Mouse (Mus musculus) embryonic facial prominence, embryonic 12.5 days (tissue): ENCODE measurements around the gene Pax7. TPM values are rescaled to one million over a fixed set of nuclear protein-coding genes. Genes with fewer than 3 reads are reported as not detected.

ENCODE experiments used
- ATAC-seq: fragments of 200-750 bp; cut with Nextera tagmentation; 2 replicates; pipeline ENCODE4 v1.8.0; 2017; ENCODE audit not compliant: insufficient number of reproducible peaks, insufficient read depth, low FRiP score, low TSS enrichment
- H3K27ac ChIP-seq: fragments of 300-500 bp; sonication (generic); 2 replicates; pipeline ENCODE4 v1.5.1; 2016; ENCODE audit warnings: mild to moderate bottlenecking
- H3K27me3 ChIP-seq: fragments of 300-500 bp; sonication (generic); 2 replicates; pipeline ENCODE4 v1.6.1; 2016; ENCODE audit warnings: mild to moderate bottlenecking, moderate library complexity
- H3K36me3 ChIP-seq: fragments of 300-500 bp; sonication (generic); 2 replicates; pipeline ENCODE4 v1.6.1; 2016; ENCODE audit warnings: mild to moderate bottlenecking
- H3K4me1 ChIP-seq: fragments of 300-500 bp; sonication (generic); 2 replicates; pipeline ENCODE4 v1.6.1; 2016
- H3K4me2 ChIP-seq: fragments of 300-500 bp; sonication (generic); replicated peaks from 2 replicates; pipeline ENCODE4 v1.6.1; 2016; ENCODE audit warnings: mild to moderate bottlenecking, moderate library complexity
- H3K4me3 ChIP-seq: fragments of 300-500 bp; sonication (generic); 2 replicates; pipeline ENCODE4 v1.5.1; 2016; ENCODE audit warnings: mild to moderate bottlenecking
- H3K9ac ChIP-seq: fragments of 300-500 bp; sonication (generic); 2 replicates; pipeline ENCODE4 v1.6.1; 2016; ENCODE audit warnings: mild to moderate bottlenecking, moderate library complexity
- H3K9me3 ChIP-seq: fragments of 300-500 bp; sonication (generic); 2 replicates; pipeline ENCODE4 v1.6.1; 2016; ENCODE audit warnings: mild to moderate bottlenecking, moderate library complexity
- WGBS: fragments of 180-500 bp; shearing (Covaris S2); methylation state at CpG from one replicate; pipeline ENCODE4 v1.1.7; 2016; 5-methylcytosine and 5-hydroxymethylcytosine counted together
- polyA plus RNA-seq: library from polyadenylated mRNA; unstranded; fragments of >200 nt; fragmentation: Nextera tagmentation; extraction: Ambion mirVana; gene quantifications from 2 replicates; pipeline ENCODE4 v1.2.1, GENCODE M21; 2016

Pax7 gene
- polyA plus RNA-seq, 1 experiment from 2014 or later = 1.3 TPM

DNA sequence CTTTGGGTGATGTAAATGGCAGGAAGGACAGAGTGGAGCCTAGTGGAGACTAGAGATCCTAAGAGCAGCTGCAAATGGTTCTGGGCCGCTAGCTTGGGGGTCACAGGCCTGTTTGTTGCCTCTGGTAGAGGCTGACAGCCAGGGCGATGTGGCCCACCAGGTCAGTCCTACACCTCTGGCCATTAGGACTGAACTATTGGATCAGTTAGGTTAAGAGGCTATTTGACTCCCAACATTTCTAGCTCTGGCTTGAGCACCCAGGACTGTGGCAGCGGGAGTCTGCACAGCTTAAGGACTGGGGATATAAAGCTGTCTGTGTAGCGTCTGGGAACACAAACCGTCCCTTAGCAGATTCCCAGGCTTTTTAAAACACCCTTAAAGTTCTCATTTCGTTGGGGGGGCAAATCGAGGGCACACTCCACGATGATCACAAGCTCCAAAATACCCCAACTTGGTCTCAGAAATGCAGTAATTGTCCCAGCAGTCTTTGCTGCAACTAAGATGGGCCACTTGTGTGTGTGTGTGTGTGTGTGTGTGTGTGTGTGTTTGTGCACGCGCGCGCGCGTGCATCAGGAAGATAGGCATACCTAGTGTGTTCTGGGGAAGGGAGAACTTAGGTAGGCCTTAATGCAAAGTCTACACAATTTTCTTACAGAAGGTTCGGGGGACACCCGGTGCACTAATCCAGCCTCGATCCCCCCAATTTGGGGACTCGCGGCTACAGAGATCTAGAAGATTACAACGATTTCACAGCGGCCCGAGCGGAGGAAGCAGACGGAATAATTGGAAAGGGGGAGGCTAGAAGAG, 2.5 kb downstream of the Pax7 start:
- H3K9me3 ChIP-seq = no peaks in the 10 kb centered on the region
- ATAC-seq = no peak
- peak overlapping the region; percentile 37 for H3K4me3 ChIP-seq
- H3K27ac ChIP-seq = no peak overlapping the region
- H3K9ac ChIP-seq = peak overlapping the region; percentile 56; the same call in 1 of the 2 replicates
- H3K36me3 ChIP-seq = no peaks in the 10 kb centered on the region
- peak overlapping the region; percentile 11 for H3K4me2 ChIP-seq
- H3K4me1 ChIP-seq = peaks cover 3% of the 10 kb centered on the region; the same call in 1 of the 2 replicates
- H3K27me3 ChIP-seq = peaks cover 95% of the 10 kb centered on the region
- WGBS = 2% methylated on average over 24 of the region's 24 CpGs

DNA sequence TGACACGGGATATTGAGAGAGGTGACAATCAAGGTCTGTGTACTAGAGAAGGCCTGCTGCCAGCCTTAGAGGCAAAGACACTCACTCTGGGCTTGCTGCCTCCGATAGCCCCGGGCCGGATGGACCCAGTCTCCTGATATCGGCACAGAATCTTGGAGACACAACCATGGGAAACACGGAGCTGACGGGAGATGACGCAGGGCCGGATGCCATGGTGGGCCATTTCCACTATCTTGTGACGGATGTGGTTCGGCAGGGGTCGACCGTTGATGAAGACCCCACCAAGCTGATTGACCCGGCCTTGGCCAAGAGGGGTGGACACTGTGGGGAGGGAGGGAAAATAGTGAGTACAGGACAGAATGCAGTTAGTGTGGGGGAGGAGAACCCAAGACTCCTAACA, 3.3 kb downstream of the Pax7 start:
- Histone ChIP-seq H3K36me3 (no peaks in the 10 kb centered on the region), H3K4me1 (peaks cover 3% of the 10 kb centered on the region; the same call in 1 of the 2 replicates), H3K9ac (no peak overlapping the region), H3K27me3 (peaks cover 95% of the 10 kb centered on the region), H3K27ac (no peak overlapping the region), H3K4me3 (peak overlapping the region; percentile 37), H3K4me2 (peak overlapping the region; percentile 11), H3K9me3 (no peaks in the 10 kb centered on the region)
- 7% methylated on average over 14 of the region's 14 CpGs for WGBS
- ATAC-seq = no peak

DNA sequence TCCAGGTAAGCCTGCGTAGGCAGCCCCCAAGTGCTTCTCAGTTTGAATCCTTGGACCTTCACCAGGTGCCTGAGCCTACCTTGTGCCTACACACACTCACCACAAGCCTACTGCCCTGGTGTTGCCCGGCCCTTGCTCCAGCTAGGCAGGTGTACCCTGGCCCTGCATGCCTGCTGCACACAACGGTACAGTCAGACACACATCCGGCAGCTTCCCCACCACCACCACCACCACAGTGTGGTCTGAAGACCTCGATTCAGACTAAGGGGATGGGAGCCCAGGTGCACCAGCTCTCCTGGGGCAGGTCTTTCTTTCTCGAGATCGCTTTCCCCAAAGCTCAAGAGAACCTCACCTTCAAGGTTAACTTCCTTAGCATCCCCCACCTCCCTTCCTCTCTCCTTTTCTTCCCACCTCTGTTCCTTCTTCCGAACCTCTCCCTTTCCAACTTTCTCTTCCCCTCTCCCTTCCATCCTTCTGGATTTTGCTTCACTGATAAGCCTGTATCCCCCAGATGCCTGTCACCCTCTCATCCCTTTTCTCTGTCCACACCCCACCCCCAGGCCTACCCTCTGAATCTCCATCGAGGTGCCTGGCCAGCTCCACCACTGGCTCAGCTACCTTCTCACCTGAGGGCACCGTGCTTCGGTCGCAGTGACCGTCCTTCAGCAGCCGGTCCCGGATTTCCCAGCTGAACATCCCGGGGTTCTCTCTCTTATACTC, 4.3 kb downstream of the Pax7 start:
- no peak for ATAC-seq
- Histone ChIP-seq H3K4me3 (no peak overlapping the region), H3K4me2 (peak overlapping the region; percentile 11), H3K27ac (no peak overlapping the region), H3K9me3 (no peaks in the 10 kb centered on the region), H3K36me3 (no peaks in the 10 kb centered on the region), H3K9ac (no peak overlapping the region), H3K27me3 (peaks cover 95% of the 10 kb centered on the region), H3K4me1 (peaks cover 10% of the 10 kb centered on the region)
- 14% methylated on average over 16 of the region's 16 CpGs for WGBS

DNA sequence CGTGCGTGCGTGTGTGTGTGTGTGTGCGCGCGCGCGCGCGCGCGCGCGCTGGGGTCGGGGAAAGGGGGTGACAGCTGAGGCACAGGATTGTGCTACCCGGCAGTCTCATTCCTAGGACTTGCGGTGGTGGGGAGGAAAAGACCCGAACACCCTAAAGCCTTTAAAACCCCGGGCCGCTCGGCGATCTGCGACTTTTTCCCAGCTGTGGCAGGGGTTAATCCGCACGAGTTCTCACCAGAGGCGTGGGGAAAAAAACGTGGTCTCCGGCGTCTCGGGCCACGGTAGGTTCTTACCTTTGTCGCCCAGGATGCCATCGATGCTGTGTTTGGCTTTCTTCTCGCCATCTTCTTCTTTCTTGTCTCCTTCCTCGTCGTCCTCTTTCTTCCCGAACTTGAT, 5.0 kb downstream of the Pax7 start:
- H3K4me3 ChIP-seq = peak overlapping the region; percentile 9; the same call in 1 of the 2 replicates
- H3K9me3 ChIP-seq = no peaks in the 10 kb centered on the region
- H3K4me2 ChIP-seq = peak overlapping the region; percentile 11
- no peaks in the 10 kb centered on the region for H3K36me3 ChIP-seq
- no peak for ATAC-seq
- H3K27ac ChIP-seq = no peak overlapping the region
- peaks cover 15% of the 10 kb centered on the region for H3K4me1 ChIP-seq
- H3K9ac ChIP-seq = 0 out of 2 replicates have a peak overlapping the region, but pooled peaks have one; percentile 19
- H3K27me3 ChIP-seq = peaks cover 95% of the 10 kb centered on the region
- 9% methylated on average over 37 of the region's 37 CpGs for whole genome bisulfite sequencing

DNA sequence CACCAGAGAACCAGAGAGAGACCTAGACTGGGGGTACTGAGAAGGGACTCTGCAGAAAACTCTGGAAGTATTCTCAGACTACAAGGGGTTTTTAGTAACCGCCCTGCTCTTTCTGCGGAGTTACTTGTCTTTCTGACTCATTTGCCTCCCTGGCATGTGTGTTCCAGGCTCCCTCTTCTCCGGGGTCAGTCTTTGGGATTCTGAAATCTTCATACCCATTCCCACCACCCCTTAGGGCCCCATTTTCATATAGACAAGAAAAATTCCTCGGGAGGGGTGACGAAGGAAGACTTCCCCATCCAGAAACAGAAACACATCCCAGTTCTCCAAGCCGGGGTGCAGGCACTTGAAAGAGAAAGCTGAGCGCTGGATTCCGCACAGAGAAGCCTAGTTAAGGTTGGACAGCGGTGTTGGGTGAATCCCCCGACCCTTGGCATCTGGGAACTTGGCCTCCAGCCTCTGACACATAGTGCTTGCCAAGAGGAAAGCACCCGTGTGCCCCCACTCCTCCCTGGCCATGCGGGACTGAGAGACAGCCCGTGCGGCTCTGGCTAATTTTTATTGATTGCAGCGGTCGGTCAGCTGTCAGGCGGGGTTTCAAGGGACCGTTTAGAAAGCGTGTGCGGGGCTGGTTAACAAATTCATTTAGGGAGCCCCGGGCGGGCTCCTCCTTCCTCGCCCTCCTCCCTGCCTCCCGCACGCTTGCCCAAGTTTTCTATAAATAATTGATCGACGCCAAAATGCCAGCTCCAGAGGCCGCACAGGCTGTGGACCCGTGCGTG, 5.6 kb downstream of the Pax7 start:
- WGBS = 10% methylated on average over 30 of the region's 30 CpGs
- Histone ChIP-seq H3K27ac (no peak overlapping the region), H3K4me3 (peak overlapping the region; percentile 9; the same call in 1 of the 2 replicates), H3K4me2 (peak overlapping the region; percentile 11), H3K9me3 (no peaks in the 10 kb centered on the region), H3K9ac (0 out of 2 replicates have a peak overlapping the region, but pooled peaks have one; percentile 19), H3K27me3 (peaks cover 95% of the 10 kb centered on the region), H3K36me3 (no peaks in the 10 kb centered on the region), H3K4me1 (peaks cover 12% of the 10 kb centered on the region; the same call in 1 of the 2 replicates)
- ATAC-seq = no peak

DNA sequence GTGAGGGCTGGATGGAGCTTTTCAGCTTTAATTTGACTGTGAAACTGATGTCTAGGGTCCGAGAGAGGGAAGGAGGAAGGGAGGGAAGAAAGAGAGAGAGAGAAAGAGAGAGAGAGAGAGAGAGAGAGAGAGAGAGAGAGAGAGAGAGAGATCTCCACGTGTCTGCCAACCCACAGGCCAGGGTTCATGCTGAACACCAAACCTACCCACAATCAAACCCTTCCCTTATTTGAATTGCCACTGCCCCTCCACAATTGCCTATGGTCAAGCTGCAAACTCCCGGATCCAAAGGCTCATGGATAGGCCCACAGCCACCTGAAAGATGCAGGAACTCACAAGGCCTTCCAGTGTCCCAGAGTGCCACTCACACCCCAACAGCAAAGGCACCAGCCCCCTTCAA, 7.1 kb downstream of the Pax7 start:
- WGBS = 3% methylated on average over 3 of the region's 3 CpGs
- H3K36me3 ChIP-seq = no peaks in the 10 kb centered on the region
- H3K9ac ChIP-seq = no peak overlapping the region
- H3K9me3 ChIP-seq = no peaks in the 10 kb centered on the region
- H3K4me3 ChIP-seq = no peak overlapping the region
- no peak overlapping the region for H3K27ac ChIP-seq
- no peak overlapping the region; the same call in 1 of the 2 replicates for H3K4me2 ChIP-seq
- peaks cover 97% of the 10 kb centered on the region for H3K27me3 ChIP-seq
- ATAC-seq = no peak
- H3K4me1 ChIP-seq = peaks cover 19% of the 10 kb centered on the region

DNA sequence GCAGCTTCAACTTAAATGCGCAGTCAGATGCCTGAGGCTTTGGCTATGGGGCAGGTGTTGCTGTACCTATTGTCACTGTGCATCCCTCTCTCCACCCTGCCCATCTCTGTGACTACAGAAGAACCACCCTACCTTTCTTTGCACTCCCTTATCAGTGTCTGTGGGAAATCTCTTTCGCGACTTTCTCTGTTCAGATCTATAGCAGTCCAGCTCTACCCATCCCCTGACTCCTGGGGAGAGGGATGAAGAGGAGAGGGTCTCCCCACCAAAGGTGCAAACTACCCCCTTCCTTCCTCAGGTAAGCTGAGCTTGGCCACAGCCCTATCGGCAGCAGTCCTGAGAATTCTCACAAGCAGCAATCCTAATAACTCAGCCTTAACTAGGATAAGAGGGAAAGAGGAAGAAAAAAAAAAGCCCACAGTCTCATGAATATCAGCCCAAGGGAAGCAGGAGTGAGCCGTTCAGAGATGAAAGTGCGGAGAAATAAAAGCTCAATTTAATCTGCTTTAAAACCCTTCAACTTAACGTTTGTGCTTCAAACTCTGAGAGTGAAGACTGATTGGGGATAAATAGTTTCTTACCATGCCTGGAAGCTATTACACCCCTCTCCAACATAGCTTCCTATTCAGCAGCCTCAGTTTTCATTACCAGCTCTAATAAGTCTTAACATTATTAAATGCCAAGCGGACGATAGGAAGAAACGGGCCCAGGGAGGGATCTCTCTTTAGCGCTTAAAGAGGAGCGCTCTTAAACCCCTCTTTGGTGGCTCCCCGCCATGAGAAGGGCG, 7.8 kb downstream of the Pax7 start:
- Histone ChIP-seq H3K9me3 (no peaks in the 10 kb centered on the region), H3K27me3 (peaks cover 98% of the 10 kb centered on the region), H3K9ac (no peak overlapping the region), H3K4me1 (peaks cover 24% of the 10 kb centered on the region), H3K4me3 (no peak overlapping the region), H3K36me3 (no peaks in the 10 kb centered on the region), H3K4me2 (peak overlapping the region; percentile 4; the same call in 1 of the 2 replicates), H3K27ac (no peak overlapping the region)
- no peak for ATAC-seq
- 3% methylated on average over 14 of the region's 14 CpGs for WGBS

DNA sequence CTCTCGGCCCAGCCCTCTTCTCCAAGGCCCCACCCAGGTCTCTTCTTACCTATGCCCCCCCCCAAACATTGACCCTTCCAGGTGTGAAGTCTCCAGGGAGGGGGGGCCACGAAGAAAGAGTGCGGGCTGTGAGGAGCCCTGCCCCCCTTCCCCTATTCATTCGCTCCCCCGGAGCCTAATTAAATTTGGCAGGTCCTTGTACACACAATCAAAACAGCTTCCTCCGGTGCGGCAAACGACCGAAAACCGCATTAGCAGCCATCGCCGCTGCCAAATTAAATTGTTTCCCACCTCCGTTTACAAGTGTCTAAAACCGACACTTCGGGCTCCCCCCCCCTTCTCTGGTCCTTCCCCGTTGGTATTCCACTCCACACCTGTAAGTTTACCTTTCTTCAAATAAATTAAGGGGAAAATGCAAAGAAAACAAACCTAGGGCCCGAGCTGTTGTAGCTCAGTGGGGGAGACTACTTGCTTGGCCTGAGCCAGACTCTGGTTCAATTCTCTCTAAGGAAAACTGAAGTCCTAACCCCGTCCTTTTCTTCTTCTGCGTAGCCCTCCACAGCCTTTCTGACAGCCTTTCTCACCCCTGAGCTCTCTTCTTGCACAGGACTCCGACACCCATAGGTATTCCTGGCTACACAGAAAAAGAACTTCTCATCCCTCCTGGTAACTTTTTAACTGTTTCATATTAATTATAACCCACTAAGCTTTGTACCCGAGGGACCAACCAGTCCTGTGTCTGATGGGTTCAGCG, 8.6 kb downstream of the Pax7 start:
- 2% methylated on average over 22 of the region's 22 CpGs for WGBS
- peaks cover 24% of the 10 kb centered on the region for H3K4me1 ChIP-seq
- H3K4me3 ChIP-seq = peak overlapping the region; percentile 16; the same call in 1 of the 2 replicates
- peak overlapping the region; percentile 34 for H3K4me2 ChIP-seq
- H3K9me3 ChIP-seq = no peaks in the 10 kb centered on the region
- ATAC-seq = no peak
- H3K27ac ChIP-seq = no peak overlapping the region
- no peak overlapping the region for H3K9ac ChIP-seq
- H3K36me3 ChIP-seq = no peaks in the 10 kb centered on the region
- peaks cover 98% of the 10 kb centered on the region for H3K27me3 ChIP-seq

DNA sequence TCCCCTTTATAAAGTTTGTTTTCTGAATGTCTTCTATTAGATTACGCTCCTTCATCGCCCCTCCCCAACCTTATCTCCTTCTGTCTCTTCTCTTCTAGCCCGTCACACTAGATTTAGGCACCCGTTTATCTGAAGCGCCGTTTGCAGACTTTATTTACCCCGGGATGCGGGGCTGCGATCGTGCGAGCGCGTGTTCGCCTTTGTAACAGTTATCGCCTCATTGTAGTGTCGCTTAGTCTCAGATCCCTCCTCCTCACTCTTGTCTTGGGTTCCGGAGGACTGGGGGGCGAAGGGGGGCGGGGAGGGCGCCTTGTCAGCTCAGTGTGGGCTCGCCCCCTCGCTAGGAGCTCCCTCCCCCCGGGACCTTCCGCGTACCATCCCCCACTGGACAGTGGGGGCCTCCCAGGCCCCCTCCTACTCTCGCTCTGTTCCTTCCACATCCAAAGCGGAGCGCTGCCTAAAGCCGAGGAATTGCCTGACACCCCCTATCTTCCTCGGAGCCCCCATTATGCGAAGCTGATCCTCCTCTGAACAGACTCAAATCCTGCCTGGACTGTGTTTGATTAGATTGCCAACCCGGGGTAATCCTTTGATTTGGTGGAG, 9.4 kb downstream of the Pax7 start:
- Histone ChIP-seq H3K4me1 (peaks cover 24% of the 10 kb centered on the region), H3K9ac (peak overlapping the region; percentile 25; the same call in 1 of the 2 replicates), H3K27ac (peak overlapping the region; percentile 32), H3K27me3 (peaks cover 98% of the 10 kb centered on the region), H3K9me3 (no peaks in the 10 kb centered on the region), H3K36me3 (no peaks in the 10 kb centered on the region), H3K4me2 (peak overlapping the region; percentile 34), H3K4me3 (peak overlapping the region; percentile 16)
- no peak for ATAC-seq
- WGBS = 1% methylated on average over 32 of the region's 32 CpGs
